Mouse (Mus musculus) layer of hippocampus, postnatal 25 days (tissue): ENCODE measurements around the gene Arl2. TPM values are rescaled to one million over a fixed set of nuclear protein-coding genes. Genes with fewer than 3 reads are reported as not detected.

Experiments used
- DNase-seq, 2 experiments: peaks; one replicate each; pipeline ENCODE4 v3.0.0; 2022; ENCODE audit warnings: mixed read lengths in 2 of 2, low spot score in 1 of 2; ENCODE audit errors: extremely low spot score in 1 of 2
- total RNA-seq, 2 experiments: library from RNA; stranded (reverse); gene quantifications; 2 replicates each; pipeline ENCODE4 v1.2.3; 2021

Arl2 gene
- total RNA-seq, 2 experiments from 2014 or later = 75.5 to 76.1 TPM

DNA sequence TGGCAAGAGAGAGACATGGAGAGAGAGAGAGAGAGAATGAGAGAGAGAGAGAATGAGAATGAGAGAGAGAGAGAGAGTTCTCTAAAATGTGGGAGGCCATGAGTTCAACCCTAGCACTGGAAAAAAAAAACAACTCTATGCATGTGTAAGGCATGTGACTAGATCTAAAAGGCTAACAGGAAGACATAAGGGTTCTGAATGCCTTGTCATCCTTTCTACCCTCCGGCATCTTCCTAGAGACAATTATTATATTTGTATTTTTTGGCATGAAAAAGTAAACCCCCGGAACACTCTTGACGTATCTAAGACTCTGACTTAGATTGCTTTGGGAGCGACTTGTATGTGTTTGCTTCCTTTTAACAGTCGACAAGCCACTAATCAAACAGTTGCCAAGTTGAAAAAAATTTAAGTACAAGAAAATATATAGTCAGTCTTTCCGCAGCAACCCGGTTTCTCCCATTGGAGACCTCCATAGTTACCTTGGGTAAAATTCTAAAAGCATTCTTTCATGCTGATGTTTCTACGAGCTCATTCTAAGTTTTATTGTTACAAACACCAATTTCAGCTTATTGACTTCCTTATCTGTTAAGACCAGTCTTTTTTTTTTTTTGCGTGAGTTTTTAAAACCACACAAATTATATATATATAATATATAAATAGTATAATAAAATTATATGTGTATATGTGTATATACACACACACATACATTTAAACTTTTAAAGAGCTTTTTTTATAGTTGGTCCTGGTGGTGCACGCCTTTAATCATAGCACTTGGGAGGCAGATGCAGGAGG, 14.4 kb downstream of the Arl2 start:
- DNase-seq = no peak

DNA sequence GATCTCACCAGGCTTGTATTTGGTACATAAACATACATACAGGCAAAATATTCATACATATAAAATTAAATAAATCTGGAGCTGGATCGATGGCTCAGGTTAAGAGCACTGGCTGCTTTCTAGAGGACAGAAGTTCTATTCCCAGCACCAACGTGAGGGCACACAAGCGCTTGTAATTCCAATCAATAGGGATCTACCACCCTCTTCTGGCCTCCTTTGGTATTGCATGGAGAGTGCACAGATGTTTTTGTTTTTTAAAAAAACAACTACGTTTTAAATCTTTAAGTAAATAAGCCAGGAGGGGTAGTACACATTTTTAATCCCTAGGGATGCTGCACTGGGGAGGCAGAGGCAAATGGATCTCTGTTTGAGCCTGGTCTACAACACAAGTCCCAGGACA, 15.1 kb downstream of the Arl2 start:
- DNase-seq = peak in 1 of 2 experiments; percentile 61

DNA sequence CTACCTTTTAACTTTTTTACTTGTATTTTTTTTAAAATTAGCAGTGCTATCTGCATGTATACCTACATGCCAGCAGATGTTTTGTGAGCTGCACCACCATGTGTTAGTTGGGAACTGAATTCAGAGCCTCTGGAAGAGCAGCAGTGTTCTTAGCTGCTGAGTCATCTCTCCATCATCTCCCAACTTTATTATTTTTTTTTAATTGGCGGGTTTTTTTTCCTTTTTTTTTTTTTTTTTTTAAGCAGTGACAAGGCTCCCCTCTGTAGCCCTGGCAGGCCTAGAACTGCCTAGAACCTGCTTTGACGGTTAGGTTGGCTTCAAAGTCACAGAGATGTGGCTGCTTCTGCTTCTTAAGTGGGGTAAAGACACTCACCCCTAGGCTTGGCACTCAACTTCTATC, 16.4 kb downstream of the Arl2 start:
- DNase-seq = no peak

DNA sequence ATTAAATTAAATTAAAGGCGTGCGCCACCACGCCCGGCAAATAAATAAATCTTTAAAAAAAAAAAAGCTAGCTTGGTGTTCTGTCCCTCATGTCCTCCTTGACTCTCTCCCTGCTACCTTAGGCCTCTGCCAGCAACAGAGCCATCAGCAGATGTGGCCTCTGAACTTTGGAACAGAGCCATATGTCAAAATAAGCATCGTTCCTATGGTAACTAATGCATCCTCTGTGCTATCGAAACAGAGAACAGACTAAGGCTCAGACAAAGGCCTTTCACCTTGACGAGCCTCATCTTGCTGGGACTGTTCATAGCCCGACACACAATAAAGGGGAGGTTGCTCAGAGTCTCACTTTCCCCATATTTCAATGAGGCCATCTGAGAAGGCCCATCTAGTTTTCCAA, 18.0 kb downstream of the Arl2 start:
- no peak for DNase-seq

DNA sequence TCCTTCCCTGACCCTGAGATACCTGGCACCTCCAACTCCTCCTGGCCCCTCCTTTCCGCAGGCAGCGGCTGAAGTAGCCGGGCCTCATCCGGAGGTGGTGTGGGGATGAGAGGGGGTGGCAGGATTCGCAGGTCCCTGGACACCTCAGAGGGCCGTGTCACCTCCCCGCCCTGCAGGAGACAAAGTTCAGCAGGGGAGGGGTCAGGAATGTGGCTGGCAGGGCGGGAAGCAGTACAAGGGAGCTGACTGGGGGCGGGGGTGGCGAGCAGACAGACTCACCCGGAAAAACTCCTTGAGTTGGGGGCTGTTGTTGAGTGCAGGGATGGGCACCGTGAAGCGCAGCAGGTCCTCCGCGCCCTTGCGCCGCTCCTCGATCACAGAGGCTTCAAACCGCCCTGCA, 19.6 kb downstream of the Arl2 start:
- no peak for DNase-seq

DNA sequence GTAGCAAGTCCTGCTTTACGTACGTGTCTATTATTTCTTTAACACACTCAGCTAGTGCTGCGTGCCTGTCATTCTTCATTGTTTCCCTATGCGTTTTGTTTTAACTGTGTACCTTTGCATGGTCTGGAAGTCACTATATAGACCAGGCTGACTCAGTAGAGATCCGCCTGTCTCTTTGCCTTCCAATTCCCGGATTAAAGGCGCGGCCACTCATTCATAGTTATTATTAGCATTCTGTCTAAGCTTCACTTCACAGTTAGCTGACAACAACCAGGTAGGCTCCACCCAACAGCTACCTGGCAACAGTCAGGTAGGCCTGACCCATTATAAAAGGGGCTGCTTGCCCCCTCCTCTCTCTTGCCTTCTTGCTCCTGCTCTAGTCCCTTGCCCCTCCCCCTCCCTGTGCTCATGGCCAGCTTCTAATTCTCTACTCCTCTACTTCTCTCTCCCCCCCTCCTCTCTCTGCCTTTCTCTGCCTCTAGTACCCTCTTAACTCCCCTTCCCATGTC, 22.6 kb downstream of the Arl2 start:
- no peak for DNase-seq

DNA sequence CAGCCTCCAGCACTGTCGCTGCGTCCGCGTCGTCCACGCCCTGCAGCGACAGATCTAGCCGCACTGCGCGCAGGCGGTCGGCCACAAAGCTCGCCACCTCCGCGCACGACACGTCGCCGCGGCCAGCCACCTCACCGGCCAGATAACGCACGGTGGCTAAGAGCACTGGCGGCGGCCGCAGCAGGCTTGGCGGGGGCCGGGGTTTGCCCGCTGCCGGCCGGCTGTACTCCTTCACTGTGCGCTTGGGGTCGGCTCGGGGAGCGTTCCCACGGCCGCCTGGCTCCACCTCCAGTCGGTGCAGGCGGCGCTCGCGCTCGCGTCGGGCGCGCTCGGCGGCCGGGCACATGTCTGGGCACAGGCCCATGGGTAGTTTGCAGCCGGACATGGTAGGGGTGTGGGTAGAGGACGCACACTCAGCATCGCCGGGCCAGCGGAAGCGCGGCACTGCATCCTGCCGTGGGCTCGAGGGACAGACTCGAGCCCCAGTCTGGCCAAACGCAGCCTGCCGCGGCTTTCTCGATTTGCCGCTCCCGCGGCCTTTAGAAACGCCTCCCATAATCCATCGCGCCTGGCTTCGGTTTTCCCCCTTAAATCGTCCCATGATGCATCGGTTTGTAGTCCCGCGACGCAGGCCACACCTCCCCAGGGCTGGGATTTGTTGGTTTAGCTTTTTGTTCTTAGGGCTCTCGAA, 23.2 kb downstream of the Arl2 start, which contains the start of gene Sac3d1:
Gene Sac3d1, minus strand, starts transcription at position 665 of the 691 bp plus-strand sequence.
- peak; percentile 79 to 82 for DNase-seq

DNA sequence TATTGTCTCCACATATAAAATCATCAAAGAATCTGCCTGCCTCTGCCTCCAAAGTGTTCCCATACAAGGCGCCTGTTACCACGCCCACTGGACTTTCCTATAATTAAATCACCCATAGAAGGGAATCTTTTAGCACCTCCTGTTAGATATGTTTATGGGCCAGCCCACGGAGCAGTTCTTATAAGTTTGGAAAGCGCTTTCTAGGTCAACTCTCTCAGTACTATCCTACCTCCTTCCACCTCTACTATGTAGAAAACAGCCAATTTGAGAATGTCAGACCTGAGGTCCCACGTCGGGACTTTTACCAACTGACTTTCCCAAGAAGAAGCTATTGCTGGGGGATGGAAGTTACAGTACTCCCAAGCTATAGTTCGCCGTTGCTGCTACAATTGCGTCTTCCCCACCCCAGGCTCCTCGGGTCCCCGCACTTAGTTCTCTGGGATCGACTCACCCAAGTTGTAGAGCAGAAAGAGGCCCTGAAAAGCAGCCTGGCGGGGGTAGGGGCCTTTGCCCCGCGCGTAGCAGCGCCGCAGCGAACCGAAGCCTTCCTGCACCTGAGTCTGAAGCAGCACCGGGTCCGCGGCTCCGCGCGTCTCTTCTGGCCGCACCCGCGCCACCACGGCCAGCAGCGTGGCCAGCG, 23.9 kb downstream of the Arl2 start:
- DNase-seq = peak in 1 of 2 experiments; percentile 59

DNA sequence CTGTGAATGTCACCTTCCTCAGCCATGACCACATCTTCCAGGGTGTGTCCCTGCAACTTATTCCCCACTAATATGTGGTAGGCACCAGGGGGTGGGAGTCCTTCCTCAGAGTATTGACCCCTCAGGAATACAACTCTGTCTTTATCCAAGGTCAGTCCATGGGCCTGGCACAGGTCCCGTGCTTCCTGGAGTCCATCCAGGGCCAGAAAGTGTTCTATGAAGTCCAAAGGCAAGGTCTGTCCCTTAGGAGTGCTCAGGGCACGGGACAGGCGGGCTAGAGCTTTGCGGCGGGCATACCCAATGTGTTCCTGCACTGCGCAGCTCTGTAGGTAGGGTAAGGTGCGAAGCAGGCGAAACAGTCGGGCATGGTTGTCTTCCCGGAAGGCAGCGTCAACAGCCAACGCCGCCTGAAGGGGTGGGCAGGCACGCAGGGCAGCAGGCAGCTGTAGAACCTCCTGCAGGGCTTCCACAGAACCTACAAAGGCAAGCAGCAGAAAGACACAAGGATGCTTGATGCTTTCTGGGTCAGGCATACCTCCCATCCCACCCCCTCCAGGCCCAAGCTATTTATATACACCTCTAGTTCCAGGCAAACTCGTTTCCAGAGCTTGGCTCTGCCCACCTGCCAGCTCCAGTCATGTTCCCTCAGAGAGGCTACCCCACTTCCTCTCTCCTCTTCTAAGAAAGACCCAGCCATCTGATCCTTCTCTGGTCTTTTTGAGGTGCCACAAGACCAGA, 25.1 kb downstream of the Arl2 start:
- no peak for DNase-seq

DNA sequence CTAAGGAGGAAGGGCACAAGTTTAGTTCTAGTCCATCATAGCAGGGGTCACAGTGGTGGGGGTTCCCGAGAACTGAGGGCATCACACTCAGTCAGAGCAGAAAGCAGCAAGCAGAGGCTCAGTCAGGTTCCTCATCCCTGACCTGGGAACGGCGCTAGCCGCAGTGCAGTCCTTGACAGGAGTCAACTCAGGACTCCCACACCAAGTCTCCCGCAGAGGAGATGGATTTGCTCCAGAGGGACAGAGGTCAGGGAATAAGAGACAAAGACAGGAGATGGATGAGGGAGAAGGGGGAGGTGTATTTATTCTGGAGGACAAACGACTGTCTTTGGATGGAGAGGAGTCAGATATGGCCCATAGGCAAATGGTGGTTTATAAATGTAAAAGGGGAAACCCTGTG, 28.2 kb downstream of the Arl2 start:
- DNase-seq = no peak

DNA sequence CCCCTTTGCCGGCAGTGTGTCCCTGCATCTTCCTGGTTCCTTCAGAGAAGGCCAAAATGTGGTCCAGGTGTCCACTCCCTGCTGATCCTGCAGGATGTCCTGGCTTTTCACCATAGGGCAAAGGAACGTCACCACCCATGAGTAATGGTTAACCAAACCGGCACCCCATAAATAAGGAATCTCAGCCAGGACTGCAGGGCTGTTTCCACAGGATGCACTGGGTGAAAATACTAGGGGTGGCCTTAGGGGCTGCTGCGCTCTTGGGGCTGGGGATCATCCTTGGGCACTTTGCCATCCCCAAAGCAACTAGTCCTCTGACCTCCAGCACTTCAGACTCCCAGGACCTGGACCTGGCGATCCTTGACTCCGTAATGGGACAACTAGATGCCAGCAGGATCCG, 35.8 kb downstream of the Arl2 start, which contains the start of gene Naaladl1:
Gene Naaladl1, plus strand, starts transcription at position 197 of the 400 bp plus-strand sequence.
- DNase-seq = no peak

DNA sequence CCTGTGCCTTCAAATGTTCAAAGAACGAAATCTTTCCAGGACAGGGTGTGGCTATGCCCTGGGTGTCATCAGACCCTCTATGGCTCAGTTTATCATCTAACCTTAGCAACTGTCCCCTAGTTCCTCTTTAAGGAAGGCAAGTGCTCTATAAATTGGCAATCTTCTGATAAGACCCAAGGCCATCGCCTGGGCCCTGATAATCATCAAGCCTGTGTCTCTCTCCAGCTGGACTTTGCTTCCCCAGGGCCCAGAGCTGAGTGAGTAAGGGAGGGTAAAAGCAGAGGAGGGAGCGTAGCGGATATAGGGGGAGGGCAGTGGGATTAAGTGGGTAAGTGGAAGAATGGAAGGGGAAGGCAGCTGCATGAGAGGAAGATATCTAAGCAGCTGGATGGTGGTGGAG, 36.9 kb downstream of the Arl2 start:
- DNase-seq = no peak

DNA sequence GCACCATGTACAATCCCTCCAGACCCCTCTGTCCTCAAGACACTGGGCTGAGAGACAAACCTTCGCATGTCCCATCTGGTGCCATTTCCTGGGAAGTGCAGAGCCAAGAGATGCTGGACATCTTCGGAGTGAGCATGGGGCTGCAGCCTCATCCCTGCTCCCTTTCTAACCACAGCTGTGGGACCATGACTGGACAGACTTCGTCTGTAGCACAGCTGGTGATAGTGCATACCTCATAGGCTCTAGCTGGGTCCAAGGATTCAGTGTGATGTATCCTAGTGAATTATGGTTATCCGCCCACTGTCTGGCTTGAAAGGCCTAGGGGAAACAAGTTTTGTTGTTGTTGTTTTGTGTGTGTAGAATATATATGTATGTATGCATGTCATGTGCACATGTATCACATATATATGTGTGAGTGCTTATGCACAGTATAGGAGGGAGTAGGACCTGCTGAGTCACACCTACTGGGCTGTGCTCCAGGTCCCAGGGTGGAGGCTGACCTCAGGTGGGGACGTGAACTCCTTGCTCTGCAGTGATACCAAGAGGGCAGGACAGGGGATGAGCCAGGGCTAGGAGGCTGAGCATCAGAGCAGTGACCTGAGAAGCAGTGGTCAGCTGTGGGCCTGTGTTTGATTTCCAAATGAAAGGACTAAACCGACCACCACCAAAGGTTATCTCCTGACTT, 39.0 kb downstream of the Arl2 start:
- DNase-seq = no peak

DNA sequence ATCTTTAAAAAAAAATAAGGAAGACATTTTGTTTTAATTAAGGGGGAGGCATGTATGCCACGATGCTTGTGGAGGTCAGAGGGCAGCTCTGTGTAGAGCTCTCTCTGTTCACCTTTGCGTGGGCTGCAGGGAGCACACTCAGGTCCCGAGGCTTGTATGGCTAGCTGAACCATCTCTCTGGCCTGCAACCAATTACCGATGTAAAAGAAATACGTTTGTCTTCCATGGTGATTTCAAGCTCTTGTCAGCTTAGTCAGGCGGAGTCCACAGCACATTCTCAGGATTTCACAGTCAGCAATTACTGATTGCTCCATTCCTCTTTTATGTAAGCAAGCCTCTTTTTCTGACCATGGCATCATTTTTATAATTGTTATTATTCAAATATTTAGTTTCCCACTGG, 40.2 kb downstream of the Arl2 start:
- no peak for DNase-seq

DNA sequence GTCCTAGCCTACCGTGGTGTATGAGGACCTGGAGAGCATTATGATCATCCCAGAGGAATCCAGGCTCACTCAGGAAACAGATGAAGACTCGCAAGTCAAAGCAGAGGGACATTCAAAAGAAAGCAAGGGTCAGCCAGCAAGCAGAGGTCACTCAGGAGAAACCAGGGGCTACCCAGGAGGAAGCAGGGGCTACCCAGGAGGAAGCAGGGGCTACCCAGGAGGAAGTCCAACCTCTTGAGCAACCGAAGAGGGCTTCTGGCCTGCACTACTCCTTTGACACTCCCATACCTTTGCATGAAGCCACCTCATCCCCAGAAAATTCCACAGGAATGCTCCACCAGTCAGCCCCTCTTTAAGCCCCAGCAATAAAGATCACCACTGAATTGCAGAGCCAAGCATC, 43.5 kb downstream of the Arl2 start:
- DNase-seq = no peak

DNA sequence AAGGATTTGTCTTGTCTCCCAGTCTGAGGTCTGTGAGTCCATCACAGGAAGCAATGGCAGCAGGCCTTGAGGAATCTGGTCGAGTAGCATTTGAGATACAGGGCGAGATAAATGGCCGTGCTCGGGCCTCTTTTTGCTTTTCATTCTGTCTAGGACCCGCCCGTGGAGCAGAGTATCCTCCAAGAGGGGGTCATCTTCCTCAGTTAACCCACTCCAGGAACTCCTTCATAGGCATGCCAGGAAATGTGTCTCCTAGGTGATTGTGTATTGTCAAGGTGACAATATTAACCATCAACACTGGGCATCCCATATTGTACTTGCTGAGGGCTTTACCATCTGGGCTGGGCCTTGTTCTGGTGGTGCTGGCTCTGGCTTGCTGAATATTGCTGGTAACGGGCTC, 47.2 kb downstream of the Arl2 start, which contains the start of gene AC131692.1:
Gene AC131692.1, plus strand, starts transcription at position 301 of the 400 bp plus-strand sequence.
- DNase-seq = no peak

DNA sequence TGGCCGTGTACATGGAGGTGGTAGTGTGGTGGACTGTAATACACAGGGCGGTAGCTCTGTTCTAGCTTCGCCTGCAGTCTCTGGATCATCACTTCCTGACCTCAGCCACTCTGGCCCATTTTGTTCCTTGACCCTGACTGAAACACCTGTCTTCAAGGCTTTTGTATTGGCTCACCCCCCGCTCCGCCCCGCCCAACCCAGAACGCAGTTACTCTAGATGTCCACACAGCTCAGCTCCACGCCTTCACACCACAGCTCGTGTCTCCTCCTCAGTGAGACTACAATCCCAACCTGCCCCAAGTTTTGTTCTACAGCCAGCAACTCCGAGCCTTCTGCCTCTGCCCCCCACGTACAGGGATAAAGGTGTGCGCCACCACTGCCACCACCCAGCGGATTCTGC, 52.5 kb downstream of the Arl2 start:
- no peak for DNase-seq

DNA sequence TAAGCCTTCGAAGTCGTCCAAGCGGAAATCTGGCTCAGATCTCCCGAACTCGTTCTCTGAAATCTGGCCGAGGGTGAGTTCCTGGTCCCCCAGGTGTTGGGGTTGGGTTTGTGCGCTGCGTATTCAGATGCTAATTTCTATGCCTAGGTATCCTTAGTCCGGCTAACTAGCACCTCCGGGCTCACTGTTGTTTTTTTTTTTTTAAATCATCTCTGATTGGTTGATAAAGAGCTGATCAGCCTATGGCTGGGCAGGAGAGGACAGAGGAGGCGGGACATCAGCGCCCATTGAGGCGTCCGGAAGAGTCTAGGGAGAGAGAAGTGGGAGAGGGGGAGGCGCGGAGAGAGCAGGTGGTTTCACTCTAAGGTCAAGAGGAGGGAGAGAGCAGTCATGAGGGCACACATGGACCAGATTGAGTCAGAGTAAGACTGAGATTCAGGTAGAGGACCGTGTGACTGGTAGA, 55.9 kb downstream of the Arl2 start:
- no peak for DNase-seq

DNA sequence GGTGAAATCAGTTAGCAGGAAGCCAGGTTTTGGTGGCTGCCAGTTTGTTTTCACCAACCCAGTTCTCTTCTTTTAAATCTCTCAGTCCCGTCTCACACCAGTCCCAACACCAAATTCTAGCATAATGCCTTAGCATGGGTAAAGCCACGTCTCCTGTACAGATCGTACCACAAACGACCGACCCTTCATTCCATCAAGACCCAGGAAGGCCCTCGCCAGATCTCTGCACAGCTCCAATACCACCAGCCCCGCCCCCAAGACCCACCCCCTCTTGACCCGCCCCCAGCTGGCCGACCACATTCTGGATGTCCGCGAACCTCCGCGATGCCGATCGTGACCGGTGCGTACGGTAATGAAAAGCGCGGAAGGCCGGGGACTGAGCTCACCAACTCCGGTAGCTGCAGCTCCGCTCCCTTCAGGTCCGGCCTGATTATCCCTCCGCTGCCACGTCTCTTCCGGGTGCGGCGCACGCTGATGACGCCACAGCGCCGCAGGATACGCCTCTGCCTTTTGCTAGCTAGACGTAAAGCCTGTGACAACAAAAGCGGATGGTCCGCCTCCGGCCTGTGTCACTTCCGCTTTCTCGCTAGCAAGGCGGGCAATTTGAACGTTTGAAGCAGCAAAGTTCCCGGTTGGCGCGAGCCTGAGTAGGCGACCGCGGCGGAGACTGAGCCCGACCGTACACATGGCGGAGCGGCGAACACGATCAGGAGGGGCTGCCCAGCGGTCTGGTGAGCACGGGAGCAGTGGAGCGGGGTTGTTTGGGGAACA, 56.7 kb downstream of the Arl2 start, which contains the start of the genes Zfpl1 and Cdca5:
Gene Zfpl1, minus strand, starts transcription at position 479 of the 771 bp plus-strand sequence.
Gene Cdca5, plus strand, starts transcription at position 506 of the 771 bp plus-strand sequence.
- DNase-seq = peak; percentile 90 to 92
